Mouse (Mus musculus) heart, embryonic 15.5 days (tissue): ENCODE measurements around the gene Taok3. TPM values are rescaled to one million over a fixed set of nuclear protein-coding genes. Genes with fewer than 3 reads are reported as not detected.

ENCODE experiments used
- ATAC-seq: fragments of 200-750 bp; cut with Nextera tagmentation; replicated peaks from 2 replicates; pipeline ENCODE4 v1.8.0; 2017; ENCODE audit warnings: low read depth, moderate TSS enrichment; ENCODE audit not compliant: insufficient number of reproducible peaks, insufficient read depth, low FRiP score
- H3K27ac ChIP-seq: fragments of 300-500 bp; sonication (generic); 2 replicates; pipeline ENCODE4 v1.5.1; 2015; ENCODE audit warnings: mild to moderate bottlenecking, inconsistent platforms
- H3K27me3 ChIP-seq: fragments of 300-500 bp; sonication (generic); 2 replicates; pipeline ENCODE4 v1.6.1; 2015; ENCODE audit warnings: inconsistent platforms
- H3K36me3 ChIP-seq: fragments of 300-500 bp; sonication (generic); 2 replicates; pipeline ENCODE4 v1.6.1; 2015; ENCODE audit warnings: mild to moderate bottlenecking, inconsistent platforms
- H3K4me1 ChIP-seq: fragments of 300-500 bp; sonication (generic); replicated peaks from 2 replicates; pipeline ENCODE4 v1.6.1; 2015; ENCODE audit warnings: inconsistent platforms
- H3K4me2 ChIP-seq: fragments of 300-500 bp; sonication (generic); 2 replicates; pipeline ENCODE4 v1.6.1; 2015; ENCODE audit warnings: inconsistent platforms, mild to moderate bottlenecking, moderate library complexity
- H3K4me3 ChIP-seq: fragments of 300-500 bp; sonication (generic); 2 replicates; pipeline ENCODE4 v1.5.1; 2015; ENCODE audit warnings: mild to moderate bottlenecking, inconsistent platforms
- H3K9ac ChIP-seq: fragments of 300-500 bp; sonication (generic); 2 replicates; pipeline ENCODE4 v1.6.1; 2015; ENCODE audit warnings: mild to moderate bottlenecking, inconsistent platforms
- H3K9me3 ChIP-seq: fragments of 300-500 bp; sonication (generic); replicated peaks from 2 replicates; pipeline ENCODE4 v1.6.1; 2016; ENCODE audit warnings: inconsistent platforms
- WGBS: fragments of 180-500 bp; shearing (Covaris S2); methylation state at CpG from one replicate; pipeline ENCODE4 v1.1.7; 2015; ENCODE audit warnings: mixed read lengths; 5-methylcytosine and 5-hydroxymethylcytosine counted together
- polyA plus RNA-seq: library from polyadenylated mRNA; unstranded; fragments of >200 nt; fragmentation: Nextera tagmentation; extraction: Ambion mirVana; gene quantifications from 2 replicates; pipeline ENCODE4 v1.2.1, GENCODE M21; 2015

Gene Taok3
- polyA plus RNA-seq, 1 experiment from 2014 or later, result 10.2 TPM

DNA sequence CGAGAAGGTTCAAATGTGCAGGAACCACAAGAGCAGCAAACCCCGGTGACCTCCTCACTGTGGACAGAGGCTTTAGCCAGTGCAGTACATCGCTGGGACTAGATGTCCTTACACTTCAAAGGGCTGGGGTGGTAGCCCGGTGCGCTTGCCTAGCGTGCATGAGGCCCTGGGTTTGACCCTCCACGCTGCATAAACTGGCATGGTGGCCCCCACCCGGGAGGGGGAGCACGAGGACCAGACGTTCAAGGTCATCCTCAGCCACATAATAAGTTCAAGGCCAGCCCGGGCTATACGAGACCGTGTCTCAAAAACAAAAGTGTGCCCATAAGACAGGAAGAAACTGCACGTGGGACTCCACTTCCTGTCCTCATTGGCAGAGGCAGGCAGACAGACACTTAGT, 148.0 kb downstream of the Taok3 start:
- Histone ChIP-seq H3K27ac (no peak overlapping the region), H3K4me2 (no peak overlapping the region), H3K9me3 (no peaks in the 10 kb centered on the region), H3K27me3 (no peaks in the 10 kb centered on the region), H3K9ac (no peak overlapping the region), H3K4me1 (no peaks in the 10 kb centered on the region), H3K4me3 (no peak overlapping the region), H3K36me3 (peaks cover 11% of the 10 kb centered on the region)
- ATAC-seq, result no peak
- WGBS, result 74% methylated on average over 14 of the region's 14 CpGs

GRCm38 (mm10) chr5:117268749-117269148, 148.8 kb downstream of the Taok3 start:
- H3K9ac ChIP-seq, result no peak overlapping the region
- H3K4me3 ChIP-seq, result no peak overlapping the region
- no peaks in the 10 kb centered on the region for H3K4me1 ChIP-seq
- no peaks in the 10 kb centered on the region for H3K27me3 ChIP-seq
- H3K36me3 ChIP-seq, result peaks cover 3% of the 10 kb centered on the region
- H3K9me3 ChIP-seq, result no peaks in the 10 kb centered on the region
- no peak overlapping the region for H3K27ac ChIP-seq
- 44% methylated on average over 5 of the region's 5 CpGs for WGBS
- no peak for ATAC-seq
- no peak overlapping the region for H3K4me2 ChIP-seq

DNA sequence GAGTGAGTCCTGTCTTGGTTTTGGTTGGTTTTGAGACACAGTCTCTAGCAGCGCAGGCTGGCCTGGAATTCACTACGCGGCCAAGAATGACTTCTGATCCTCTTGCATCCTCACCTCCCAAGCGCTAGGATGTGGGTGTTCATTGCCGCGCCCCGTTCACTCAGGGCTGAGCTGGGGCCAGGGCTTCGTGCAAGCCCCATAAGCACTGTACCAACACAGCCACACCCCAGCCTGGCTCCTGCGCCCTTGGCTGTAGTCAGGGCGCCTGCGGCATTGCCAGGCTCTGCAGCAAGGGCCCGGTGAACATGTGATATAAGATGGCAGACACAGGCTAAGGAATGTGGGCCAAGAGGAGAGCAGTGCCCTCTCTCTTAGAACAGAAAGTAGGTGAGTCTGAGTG, 149.5 kb downstream of the Taok3 start:
- Histone ChIP-seq H3K27ac (no peak overlapping the region), H3K36me3 (no peaks in the 10 kb centered on the region), H3K27me3 (no peaks in the 10 kb centered on the region), H3K9ac (no peak overlapping the region), H3K4me3 (no peak overlapping the region), H3K4me2 (no peak overlapping the region), H3K4me1 (no peaks in the 10 kb centered on the region), H3K9me3 (no peaks in the 10 kb centered on the region)
- no peak; the same call in 1 of the 2 replicates for ATAC-seq
- WGBS, result 94% methylated on average over 12 of the region's 12 CpGs

GRCm38 (mm10) chr5:117271945-117272344, 152.0 kb downstream of the Taok3 start:
- Histone ChIP-seq H3K9me3 (no peaks in the 10 kb centered on the region), H3K9ac (no peak overlapping the region), H3K4me1 (no peaks in the 10 kb centered on the region), H3K27me3 (no peaks in the 10 kb centered on the region), H3K36me3 (no peaks in the 10 kb centered on the region), H3K27ac (no peak overlapping the region), H3K4me3 (no peak overlapping the region), H3K4me2 (no peak overlapping the region)
- 89% methylated on average over 14 of the region's 14 CpGs for WGBS
- ATAC-seq, result no peak

- H3K4me3 ChIP-seq, result no peak overlapping the region
- no peak overlapping the region for H3K9ac ChIP-seq
- peaks cover 11% of the 10 kb centered on the region for H3K4me1 ChIP-seq
- 63% methylated on average over 5 of the region's 5 CpGs for WGBS
- no peak overlapping the region for H3K27ac ChIP-seq
- no peaks in the 10 kb centered on the region for H3K27me3 ChIP-seq
- no peak overlapping the region for H3K4me2 ChIP-seq
- H3K36me3 ChIP-seq, result no peaks in the 10 kb centered on the region
- no peak for ATAC-seq
- H3K9me3 ChIP-seq, result no peaks in the 10 kb centered on the region
Measured at GRCm38 (mm10) chr5:117274817-117275216, 154.9 kb downstream of the Taok3 start.

GRCm38 (mm10) chr5:117277784-117278183, 157.9 kb downstream of the Taok3 start:
- H3K9ac ChIP-seq, result no peak overlapping the region
- H3K4me2 ChIP-seq, result no peak overlapping the region
- H3K27me3 ChIP-seq, result no peaks in the 10 kb centered on the region
- no peak for ATAC-seq
- no peaks in the 10 kb centered on the region for H3K9me3 ChIP-seq
- WGBS, result 88% methylated on average over 6 of the region's 6 CpGs
- H3K4me1 ChIP-seq, result peaks cover 14% of the 10 kb centered on the region
- no peak overlapping the region for H3K4me3 ChIP-seq
- H3K27ac ChIP-seq, result no peak overlapping the region
- peaks cover 16% of the 10 kb centered on the region; the same call in 1 of the 2 replicates for H3K36me3 ChIP-seq

GRCm38 (mm10) chr5:117278809-117279668, 159.1 kb downstream of the Taok3 start:
- H3K27ac ChIP-seq, result peak overlapping the region; percentile 24; the same call in 1 of the 2 replicates
- H3K36me3 ChIP-seq, result peaks cover 24% of the 10 kb centered on the region
- ATAC-seq, result peak; percentile 38; the same call in 1 of the 2 replicates
- no peak overlapping the region for H3K4me2 ChIP-seq
- no peak overlapping the region for H3K4me3 ChIP-seq
- no peaks in the 10 kb centered on the region for H3K27me3 ChIP-seq
- no peaks in the 10 kb centered on the region for H3K9me3 ChIP-seq
- H3K9ac ChIP-seq, result no peak overlapping the region
- 73% methylated on average over 15 of the region's 15 CpGs for WGBS
- H3K4me1 ChIP-seq, result peaks cover 15% of the 10 kb centered on the region

DNA sequence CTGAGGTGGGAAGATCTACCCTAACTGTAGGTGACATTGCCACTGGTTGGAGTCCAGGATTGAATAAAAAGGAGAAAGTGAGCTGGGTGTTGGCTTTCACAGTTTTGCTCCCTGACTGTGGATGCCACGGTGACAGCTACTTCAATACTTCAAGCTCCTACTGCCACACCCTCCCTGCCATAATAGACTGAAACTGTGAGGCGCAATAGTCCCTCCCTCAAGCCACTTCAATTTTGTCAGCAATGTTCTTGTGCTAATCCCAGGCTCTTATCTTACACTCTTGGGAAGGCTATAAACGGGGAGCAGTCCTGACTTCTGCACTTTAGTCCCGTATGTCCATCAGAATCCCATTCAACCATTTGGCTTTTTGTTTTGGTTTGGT, 159.7 kb downstream of the Taok3 start:
- Histone ChIP-seq H3K4me1 (peaks cover 18% of the 10 kb centered on the region), H3K4me2 (no peak overlapping the region), H3K9me3 (no peaks in the 10 kb centered on the region), H3K9ac (no peak overlapping the region), H3K27ac (peak overlapping the region; percentile 24; the same call in 1 of the 2 replicates), H3K27me3 (no peaks in the 10 kb centered on the region), H3K4me3 (no peak overlapping the region), H3K36me3 (peaks cover 26% of the 10 kb centered on the region)
- ATAC-seq, result peak; percentile 53; the same call in 1 of the 2 replicates
- WGBS, result 36% methylated on average over 4 of the region's 4 CpGs

DNA sequence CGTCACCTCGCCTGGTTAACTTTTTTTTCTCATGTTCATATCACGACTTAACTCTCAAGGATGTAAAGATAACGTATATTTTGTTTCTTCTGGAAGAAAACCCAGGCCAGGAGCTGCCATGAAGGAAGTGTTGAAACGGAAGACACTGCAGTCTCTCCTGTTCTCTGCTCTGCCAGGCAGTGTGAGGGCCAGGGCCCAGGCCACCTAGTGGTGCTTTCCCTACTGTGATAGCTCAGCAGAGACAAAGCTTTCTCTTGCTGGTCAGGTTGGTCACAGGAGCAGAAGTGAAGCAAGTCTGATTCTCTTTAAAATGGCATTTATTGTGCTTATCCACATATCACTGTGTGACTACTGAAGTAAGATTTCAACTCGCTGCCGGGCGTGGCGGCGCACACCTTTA, 161.6 kb downstream of the Taok3 start:
- ATAC-seq, result no peak
- Histone ChIP-seq H3K4me3 (no peak overlapping the region), H3K4me2 (no peak overlapping the region), H3K27me3 (no peaks in the 10 kb centered on the region), H3K9me3 (no peaks in the 10 kb centered on the region), H3K4me1 (peaks cover 35% of the 10 kb centered on the region), H3K36me3 (peaks cover 26% of the 10 kb centered on the region), H3K9ac (no peak overlapping the region), H3K27ac (no peak overlapping the region)
- WGBS, result 92% methylated on average over 10 of the region's 10 CpGs

DNA sequence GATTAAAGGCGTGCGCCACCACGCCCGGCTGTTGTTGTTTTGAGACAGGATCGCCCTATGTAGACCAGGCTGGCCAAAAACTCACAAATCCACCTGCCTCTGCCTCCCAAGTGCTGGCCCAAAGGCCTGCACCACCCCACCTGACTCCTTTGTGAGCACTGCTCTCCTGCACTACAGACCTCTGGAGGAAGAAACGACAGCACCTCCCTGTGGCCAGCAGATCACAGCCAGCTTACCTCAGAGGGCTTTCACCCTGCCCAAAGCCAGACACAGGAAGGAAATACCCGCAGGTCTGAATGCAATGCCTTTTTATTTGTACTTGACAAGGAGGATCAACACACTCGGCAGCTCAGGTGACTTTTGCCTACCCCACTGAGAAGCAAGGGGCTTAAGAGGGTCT, 162.4 kb downstream of the Taok3 start:
- no peak for ATAC-seq
- 84% methylated on average over 8 of the region's 8 CpGs for WGBS
- Histone ChIP-seq H3K4me1 (peaks cover 37% of the 10 kb centered on the region), H3K4me3 (no peak overlapping the region), H3K9me3 (no peaks in the 10 kb centered on the region), H3K4me2 (no peak overlapping the region), H3K27ac (no peak overlapping the region), H3K9ac (no peak overlapping the region), H3K27me3 (no peaks in the 10 kb centered on the region), H3K36me3 (peaks cover 26% of the 10 kb centered on the region)

DNA sequence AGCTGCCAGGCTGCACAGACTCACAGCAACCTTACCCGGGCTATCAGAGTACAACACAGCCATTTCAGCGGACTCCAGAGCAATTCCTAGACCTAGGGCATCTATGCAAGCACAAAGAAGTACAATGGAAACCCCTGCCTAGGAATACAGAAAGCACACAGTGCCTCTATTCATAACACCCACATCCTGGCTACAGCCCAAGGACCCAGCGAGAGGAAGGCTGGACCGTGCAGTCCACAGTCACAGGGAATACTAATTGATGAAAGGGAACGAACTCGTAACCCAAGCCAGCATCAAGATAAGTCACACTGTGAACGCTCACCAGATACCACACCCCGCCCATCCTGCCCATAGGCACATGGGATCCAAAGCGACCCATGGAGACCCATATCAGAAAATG, 164.1 kb downstream of the Taok3 start:
- H3K27ac ChIP-seq, result no peak overlapping the region
- no peak for ATAC-seq
- H3K4me1 ChIP-seq, result peaks cover 41% of the 10 kb centered on the region
- WGBS, result 71% methylated on average over 9 of the region's 9 CpGs
- no peaks in the 10 kb centered on the region for H3K9me3 ChIP-seq
- no peak overlapping the region for H3K4me2 ChIP-seq
- H3K4me3 ChIP-seq, result no peak overlapping the region
- no peaks in the 10 kb centered on the region for H3K27me3 ChIP-seq
- H3K36me3 ChIP-seq, result peaks cover 26% of the 10 kb centered on the region
- no peak overlapping the region for H3K9ac ChIP-seq

- H3K36me3 ChIP-seq, result peaks cover 26% of the 10 kb centered on the region
- no peak for ATAC-seq
- no peak overlapping the region for H3K27ac ChIP-seq
- peaks cover 35% of the 10 kb centered on the region for H3K4me1 ChIP-seq
- H3K9me3 ChIP-seq, result no peaks in the 10 kb centered on the region
- no peak overlapping the region for H3K4me3 ChIP-seq
- no peak overlapping the region for H3K4me2 ChIP-seq
- H3K9ac ChIP-seq, result no peak overlapping the region
- H3K27me3 ChIP-seq, result no peaks in the 10 kb centered on the region
- 43% methylated on average over 7 of the region's 7 CpGs for WGBS
Measured at GRCm38 (mm10) chr5:117284682-117285081, 164.8 kb downstream of the Taok3 start.
